Mouse (Mus musculus) adrenal gland, postnatal 36 days (tissue): ENCODE measurements around the gene Actn4. TPM values are rescaled to one million over a fixed set of nuclear protein-coding genes. Genes with fewer than 3 reads are reported as not detected.

Experiments
- DNase-seq, 2 experiments: peaks; one replicate each; pipeline ENCODE4 v3.0.0; 2021; ENCODE audit warnings: mixed read lengths in 1 of 2
- total RNA-seq, 2 experiments: library from RNA; stranded (reverse); gene quantifications; 2 replicates each; pipeline ENCODE4 v1.2.3; 2021

The Actn4 gene
- total RNA-seq, 2 experiments from 2014 or later = 193 to 252 TPM

GRCm38 (mm10) chr7:28883039-28883438 is 79.1 kb downstream of the Actn4 start:
- DNase-seq = no peak

- no peak for DNase-seq
Measured at GRCm38 (mm10) chr7:28881199-28881598, 80.9 kb downstream of the Actn4 start, which contains the start of gene Capn12. Gene Capn12 (plus strand): TSS chr7:28881422.

- no peak for DNase-seq
Measured at GRCm38 (mm10) chr7:28880554-28880953, 81.6 kb downstream of the Actn4 start.

- no peak for DNase-seq
Measured at GRCm38 (mm10) chr7:28879606-28880005, 82.5 kb downstream of the Actn4 start.

- no peak for DNase-seq
Measured at GRCm38 (mm10) chr7:28877856-28878255, 84.3 kb downstream of the Actn4 start.

GRCm38 (mm10) chr7:28877155-28877554 is 85.0 kb downstream of the Actn4 start:
- no peak for DNase-seq

- DNase-seq = peak; percentile 41 to 66
Measured at GRCm38 (mm10) chr7:28876099-28876498, 86.0 kb downstream of the Actn4 start.

GRCm38 (mm10) chr7:28874565-28874964 is 87.6 kb downstream of the Actn4 start:
- DNase-seq = no peak

- no peak for DNase-seq
Measured at GRCm38 (mm10) chr7:28870901-28871664, 91.1 kb downstream of the Actn4 start.

GRCm38 (mm10) chr7:28867508-28868340 is 94.4 kb downstream of the Actn4 start:
- peak; percentile 76 to 86 for DNase-seq

- no peak for DNase-seq
Measured at GRCm38 (mm10) chr7:28866769-28867507, 95.2 kb downstream of the Actn4 start.

- DNase-seq = peak; percentile 91 to 92
Measured at GRCm38 (mm10) chr7:28865481-28866300, 96.4 kb downstream of the Actn4 start.

- DNase-seq = no peak
Measured at GRCm38 (mm10) chr7:28864288-28864750, 97.8 kb downstream of the Actn4 start.

GRCm38 (mm10) chr7:28863540-28863939 is 98.6 kb downstream of the Actn4 start, which contains the start of gene Lgals7:
Gene Lgals7 (plus strand): TSS chr7:28863853.
- DNase-seq = no peak

- no peak for DNase-seq
Measured at GRCm38 (mm10) chr7:28862817-28863499, 99.2 kb downstream of the Actn4 start.

GRCm38 (mm10) chr7:28860898-28861297 is 101.2 kb downstream of the Actn4 start:
- no peak for DNase-seq

- DNase-seq = no peak
Measured at GRCm38 (mm10) chr7:28859953-28860352, 102.2 kb downstream of the Actn4 start.

GRCm38 (mm10) chr7:28850642-28851041 is 111.5 kb downstream of the Actn4 start:
- DNase-seq = no peak

- DNase-seq = no peak
Measured at GRCm38 (mm10) chr7:28849700-28850236, 112.4 kb downstream of the Actn4 start.

GRCm38 (mm10) chr7:28847273-28847672 is 114.9 kb downstream of the Actn4 start:
- DNase-seq = no peak
